Mouse (Mus musculus) cerebellum, adult 9-11 months (tissue): ENCODE results near the gene Tigd4.
A peak's percentile ranks its signal among the peaks of the same experiment; 100 is the strongest.

Source experiments
- DNase-seq: peaks from one replicate; pipeline ENCODE4 v3.0.0; 2022

The Tigd4 gene

GRCm38 (mm10) chr3:84615050-84615855 lies 21.9 kb downstream of the Tigd4 start:
- DNase-seq, result peak; percentile 10

- DNase-seq, result no peak
These were observed 22.5 kb downstream of the Tigd4 start for GRCm38 (mm10) chr3:84615856-84616225.

DNA sequence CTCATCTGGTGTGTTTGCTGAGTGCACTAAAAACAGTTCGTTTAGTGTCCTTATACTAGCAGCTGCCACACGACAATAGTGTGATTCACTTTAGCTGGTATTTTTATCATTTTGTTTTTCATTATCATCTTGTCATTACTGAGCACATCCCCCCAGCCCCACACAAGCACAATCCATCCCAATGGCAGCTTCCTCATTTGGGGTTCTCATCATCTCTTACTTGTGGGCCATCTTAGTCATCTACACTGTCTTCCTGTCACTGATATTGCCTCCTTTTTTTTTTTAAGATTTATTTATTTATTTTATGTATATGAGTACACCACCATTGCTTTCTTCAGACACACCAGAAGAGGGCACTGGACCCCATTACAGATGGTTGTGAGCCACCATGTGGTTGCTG lies 25.3 kb downstream of the Tigd4 start:
- no peak for DNase-seq

GRCm38 (mm10) chr3:84619056-84619455 lies 25.7 kb downstream of the Tigd4 start:
- DNase-seq, result no peak

DNA sequence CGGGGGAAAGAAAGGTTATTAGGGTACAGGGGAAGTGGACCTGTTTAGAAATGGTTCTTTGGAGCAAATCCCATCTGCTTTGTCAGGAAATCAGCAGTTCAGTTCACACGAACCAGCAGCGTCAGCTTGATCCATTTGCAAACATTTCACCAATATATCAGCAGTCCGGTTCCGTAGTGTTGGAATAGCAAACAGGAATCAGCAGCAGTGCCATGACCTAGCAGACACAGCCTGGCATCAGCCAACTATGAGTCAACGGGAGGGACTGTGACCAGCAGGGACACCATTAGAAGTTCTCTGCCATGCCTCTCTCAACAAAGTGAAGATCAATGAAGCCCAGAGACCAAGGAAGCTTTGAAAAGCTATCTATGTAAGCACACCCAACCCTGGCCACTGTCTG lies 26.4 kb downstream of the Tigd4 start:
- no peak for DNase-seq

DNA sequence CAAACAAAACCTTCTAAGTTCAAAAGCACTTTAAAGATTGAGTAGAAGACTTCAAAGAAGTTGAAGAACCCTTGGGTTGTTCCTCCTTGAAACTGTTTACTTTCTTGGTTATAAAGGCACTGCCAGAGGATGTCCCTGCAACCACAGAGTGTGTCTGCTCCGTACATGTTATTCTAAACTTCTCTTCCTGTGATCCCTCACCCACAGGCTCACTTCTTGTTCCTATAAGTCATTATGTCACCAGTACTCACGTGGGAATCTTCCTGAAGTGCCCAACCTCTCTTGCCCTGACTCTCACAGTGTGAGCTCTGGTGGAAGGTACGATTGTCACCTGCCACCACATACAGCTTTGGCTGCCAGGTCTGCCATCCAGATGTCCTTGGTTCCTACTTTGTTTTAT lies 28.7 kb downstream of the Tigd4 start:
- no peak for DNase-seq

- no peak for DNase-seq
These were observed 38.2 kb downstream of the Tigd4 start for GRCm38 (mm10) chr3:84631586-84631985.

DNA sequence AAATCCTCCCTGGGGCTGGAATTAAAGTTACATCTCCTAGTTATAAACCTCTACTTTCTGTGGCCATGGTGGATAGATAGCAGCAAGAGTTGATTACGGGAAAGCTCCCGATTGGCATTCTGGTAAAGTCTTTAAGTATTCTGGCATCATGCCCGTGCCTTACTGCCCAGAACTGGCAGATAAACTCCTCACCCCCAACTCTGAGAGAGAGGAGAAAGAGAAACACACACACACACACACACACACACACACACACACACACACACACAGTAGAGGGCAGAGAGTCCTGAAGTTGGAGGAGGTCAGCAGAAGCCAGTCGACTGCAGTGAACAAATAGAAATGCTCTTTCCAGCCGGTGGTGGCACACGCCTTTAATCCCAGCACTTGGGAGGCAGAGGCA lies 43.7 kb downstream of the Tigd4 start:
- no peak for DNase-seq

- no peak for DNase-seq
These were observed 44.7 kb downstream of the Tigd4 start for GRCm38 (mm10) chr3:84637890-84638578.

- no peak for DNase-seq
These were observed 45.5 kb downstream of the Tigd4 start for GRCm38 (mm10) chr3:84638858-84639257.

DNA sequence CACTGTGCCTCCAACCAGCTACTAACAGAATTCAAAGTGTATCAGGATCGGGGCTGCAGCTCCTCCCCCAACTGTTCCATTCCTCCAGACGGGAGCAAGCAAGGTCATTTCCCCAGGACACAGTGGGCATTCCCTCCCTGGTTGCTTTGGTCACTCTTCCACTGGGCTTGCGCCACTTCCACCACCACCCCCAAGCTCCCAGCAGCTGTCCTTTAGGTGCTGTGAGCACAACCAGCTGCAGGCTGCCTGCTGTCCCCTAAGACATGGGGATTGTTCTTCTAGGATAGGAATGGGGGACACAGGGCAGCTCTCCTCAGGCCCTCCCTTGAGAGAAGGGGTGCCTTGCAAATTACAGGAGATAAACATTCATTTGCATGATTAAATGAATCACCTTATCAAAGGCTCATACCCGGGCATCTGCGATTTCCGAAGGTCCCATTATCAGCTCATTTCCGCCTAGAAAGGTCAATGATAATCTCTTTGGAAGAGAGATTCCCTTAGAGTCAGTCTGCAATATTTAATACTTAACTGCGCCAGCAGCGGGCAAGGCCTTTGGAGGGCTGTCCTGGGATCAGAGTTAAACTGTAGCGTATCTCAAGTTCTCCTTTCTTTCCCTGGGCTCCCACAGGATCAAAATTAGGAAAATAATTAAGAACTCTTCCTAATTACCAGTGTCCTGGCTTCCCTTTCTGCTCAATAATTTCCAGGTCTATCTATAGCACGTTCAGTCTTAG lies 46.6 kb downstream of the Tigd4 start:
- DNase-seq, result no peak

DNA sequence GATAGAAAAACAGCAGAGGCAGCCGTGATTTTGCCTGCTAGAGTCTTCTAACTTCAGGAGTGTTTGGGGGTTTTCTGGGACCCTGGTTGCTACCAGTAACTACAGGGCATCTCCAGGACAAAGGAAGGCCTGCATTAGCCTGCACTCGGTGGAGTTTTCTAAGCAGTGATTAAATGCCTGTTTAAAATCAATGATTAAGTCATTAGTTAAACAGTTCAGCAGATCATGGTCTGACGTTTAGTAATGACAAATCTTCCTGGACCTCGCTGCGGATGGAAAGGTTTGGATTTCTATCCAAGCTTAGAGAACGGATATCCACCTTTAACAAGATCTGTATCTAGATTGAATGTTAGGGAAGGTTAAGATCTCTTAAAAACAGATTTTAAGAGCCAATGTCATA lies 47.2 kb downstream of the Tigd4 start:
- DNase-seq, result no peak

DNA sequence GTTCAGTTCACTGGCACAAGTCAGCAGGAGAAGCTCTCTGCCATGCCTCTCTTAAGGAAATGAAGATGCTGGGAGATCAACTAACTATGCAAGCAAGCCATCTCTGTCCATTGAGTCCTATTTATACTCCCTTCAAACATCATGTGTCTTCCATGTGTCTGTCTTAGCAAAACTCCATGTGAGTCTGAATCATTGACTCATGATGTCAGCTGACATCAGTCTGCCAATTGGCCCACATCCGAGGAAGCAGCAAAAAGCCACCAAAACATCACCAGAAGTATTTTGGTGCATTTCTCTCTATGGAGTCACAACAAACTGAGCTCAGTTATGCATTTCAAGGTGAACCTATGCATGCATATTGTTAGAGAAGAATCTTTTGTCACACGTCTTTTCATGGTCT lies 48.0 kb downstream of the Tigd4 start:
- DNase-seq, result no peak

- no peak for DNase-seq
These were observed 49.6 kb downstream of the Tigd4 start for GRCm38 (mm10) chr3:84642942-84643341.

DNA sequence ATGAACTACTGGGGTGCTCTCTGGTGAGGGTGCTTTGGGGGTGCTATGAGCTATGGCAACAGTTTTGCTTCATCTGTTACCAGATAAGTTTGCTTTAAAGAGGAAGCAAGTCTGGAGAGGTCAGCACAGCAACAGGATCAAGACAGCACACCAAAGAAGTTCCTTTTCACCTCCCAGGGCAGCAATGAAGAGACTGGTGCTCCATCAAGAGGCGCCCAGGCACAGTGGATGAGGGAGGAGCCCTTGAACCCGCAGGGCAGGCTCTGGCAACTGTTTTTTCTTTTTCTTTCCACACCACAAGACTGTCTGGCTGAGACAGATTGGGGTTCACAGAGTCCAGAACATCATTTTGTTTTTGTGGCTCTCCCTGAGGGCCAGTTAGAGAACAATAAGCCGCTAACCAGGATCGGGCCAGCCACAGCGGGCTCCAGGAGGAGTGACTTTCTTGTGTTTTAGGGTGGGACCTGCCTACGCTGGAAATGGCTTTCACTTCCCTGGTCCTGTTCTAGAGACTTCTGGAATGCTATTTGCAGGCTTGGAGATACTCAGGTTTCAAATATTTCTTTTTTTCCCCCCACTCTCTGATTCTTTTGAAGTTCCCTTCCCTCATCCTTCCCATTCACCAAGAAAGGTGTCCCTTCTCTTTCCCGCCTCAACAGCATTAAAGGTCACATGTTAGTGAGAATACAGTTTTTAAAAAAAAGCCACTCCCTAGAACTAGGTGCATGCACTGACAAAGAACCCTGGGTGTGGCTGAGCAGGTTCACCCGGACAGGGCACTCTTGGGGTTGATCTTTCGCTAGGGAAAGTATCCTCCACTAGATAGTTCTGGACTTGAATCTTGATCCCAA lies 52.0 kb downstream of the Tigd4 start:
- DNase-seq, result no peak

DNA sequence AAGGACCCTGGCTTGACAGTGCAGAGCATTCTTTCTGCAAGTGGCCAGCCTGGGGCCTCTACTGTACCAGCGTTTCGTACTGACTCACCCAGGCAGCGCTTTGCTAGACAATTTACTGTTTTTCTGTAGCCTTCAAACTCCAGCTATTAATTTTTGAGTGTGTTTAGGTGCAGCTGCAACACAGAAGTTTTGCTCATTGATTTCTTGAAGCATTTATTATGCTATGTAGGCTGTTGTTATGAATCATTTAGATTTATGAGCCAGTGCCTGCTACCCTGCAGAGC lies 52.6 kb downstream of the Tigd4 start:
- DNase-seq, result no peak

- DNase-seq, result no peak
These were observed 53.0 kb downstream of the Tigd4 start for GRCm38 (mm10) chr3:84646331-84646845.
